Mouse (Mus musculus): ENCODE results near the gene Zmynd8.
"Not testable (repeated sequence)": the region's sequence is repeated elsewhere in the genome, so short reads cannot be mapped to it uniquely, and the experiment has no call there.

The Zmynd8 gene

DNA sequence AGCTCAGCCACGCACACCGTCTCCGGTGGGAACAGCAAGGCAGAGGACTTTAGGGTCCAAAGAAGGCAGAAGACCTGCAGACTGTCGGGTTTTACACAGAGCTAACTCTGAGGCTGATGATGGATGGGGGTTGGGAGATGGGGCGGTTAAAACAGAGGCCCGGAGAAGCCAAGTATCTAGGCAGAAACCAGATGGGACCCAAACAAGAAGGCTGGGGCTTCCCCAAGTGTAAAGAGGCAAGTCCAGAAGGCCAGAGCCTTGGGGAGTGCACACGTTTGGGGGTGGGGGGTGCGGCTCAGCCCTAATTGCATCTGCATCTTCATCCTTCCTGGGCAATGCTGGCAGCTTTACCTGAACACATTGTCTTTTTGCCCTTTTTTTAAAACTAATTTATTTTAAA is 85.9 kb downstream of the Zmynd8 start:
- in situ Hi-C loops (cut with MboI; ENCODE audit: low sequenced_read_pairs), result no loop called here

GRCm38 (mm10) chr2:165811536-165811935 is 87.3 kb downstream of the Zmynd8 start:
- in situ Hi-C loops (cut with MboI; ENCODE audit: low sequenced_read_pairs), result no loop called here

- in situ Hi-C loops (cut with MboI; ENCODE audit: low sequenced_read_pairs), result no loop called here
Observed at GRCm38 (mm10) chr2:165809901-165810477, 88.8 kb downstream of the Zmynd8 start.

GRCm38 (mm10) chr2:165809091-165809490 is 89.7 kb downstream of the Zmynd8 start:
- in situ Hi-C loops (cut with MboI; ENCODE audit: low sequenced_read_pairs), result no loop called here

DNA sequence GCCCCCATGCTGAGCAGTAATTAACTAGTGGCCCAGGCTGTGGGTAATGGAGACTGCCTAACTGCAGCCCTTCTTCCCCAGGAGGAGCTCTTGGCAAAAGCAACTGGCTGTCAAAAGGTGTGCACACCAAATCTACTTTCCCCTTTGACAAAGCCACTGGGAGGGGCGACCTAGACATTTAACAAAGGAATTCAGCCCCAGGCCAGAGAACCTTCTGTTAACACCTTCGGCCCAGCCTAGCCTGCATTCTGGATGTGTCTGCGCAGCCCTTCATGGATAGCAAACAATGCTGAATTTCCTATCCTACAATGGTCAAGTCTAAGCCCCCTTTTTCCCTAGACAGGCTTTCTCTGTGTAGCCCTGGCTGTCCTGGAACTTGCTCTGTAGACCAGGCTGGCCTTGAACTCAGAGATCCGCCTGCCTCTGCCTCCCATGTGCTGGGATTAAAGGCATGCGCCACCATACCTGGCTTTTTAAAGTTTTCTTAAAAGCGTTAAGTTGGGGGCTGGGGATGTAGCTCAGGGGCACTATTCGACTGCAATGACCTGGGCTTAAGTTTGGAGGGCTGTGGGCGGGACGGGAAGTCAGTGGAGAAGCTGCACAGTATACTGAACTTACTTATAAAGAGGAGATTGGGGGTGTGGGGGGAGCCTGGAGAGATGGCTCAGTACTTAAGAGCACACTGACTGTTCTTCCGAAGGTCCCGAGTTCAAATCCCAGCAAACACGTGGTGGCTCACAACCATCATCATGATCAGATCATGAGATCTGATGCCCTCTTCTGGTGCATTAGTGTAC is 90.4 kb downstream of the Zmynd8 start:
- in situ Hi-C loops (cut with MboI; ENCODE audit: low sequenced_read_pairs), result no loop called here

DNA sequence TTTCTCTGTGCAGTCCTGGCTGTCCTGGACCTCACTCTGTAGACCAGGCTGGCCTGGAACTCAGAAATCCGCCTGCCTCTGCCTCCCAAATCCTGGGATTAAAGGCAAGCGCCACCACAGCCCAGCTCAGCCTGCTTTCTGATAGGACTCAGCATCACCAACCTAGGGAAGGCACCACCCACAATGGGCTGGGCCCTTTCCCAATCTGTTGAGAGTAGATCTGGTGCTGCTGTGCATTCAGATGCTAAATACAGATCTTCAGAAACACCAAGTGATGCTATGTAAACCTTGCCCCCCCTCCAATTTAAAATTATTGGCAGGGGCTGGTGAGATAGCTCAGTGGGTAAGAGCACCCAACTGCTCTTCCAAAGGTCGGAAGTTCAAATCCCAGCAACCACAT is 98.6 kb downstream of the Zmynd8 start:
- in situ Hi-C loops (cut with MboI; ENCODE audit: low sequenced_read_pairs), result not testable (repeated sequence)

DNA sequence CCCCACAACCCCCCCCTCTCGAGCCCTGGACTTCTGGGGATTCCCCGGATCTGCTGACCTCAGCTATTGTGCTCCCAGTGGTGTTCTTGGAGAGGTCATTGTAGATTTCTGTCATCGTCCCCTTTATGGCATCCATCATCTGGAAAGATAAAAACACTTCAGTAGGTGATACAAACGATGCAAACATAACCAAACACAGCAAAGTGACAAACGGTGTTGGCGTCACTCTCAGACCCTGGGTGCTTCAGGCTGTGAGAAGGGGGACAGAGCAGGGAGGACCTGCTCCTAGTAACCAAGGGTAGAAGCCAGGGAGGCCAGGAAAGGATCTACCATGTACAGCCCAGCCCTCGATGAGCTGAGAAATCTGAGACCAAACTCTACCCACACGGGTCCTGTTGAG is 100.9 kb downstream of the Zmynd8 start:
- in situ Hi-C loops (cut with MboI; ENCODE audit: low sequenced_read_pairs), result no loop called here

DNA sequence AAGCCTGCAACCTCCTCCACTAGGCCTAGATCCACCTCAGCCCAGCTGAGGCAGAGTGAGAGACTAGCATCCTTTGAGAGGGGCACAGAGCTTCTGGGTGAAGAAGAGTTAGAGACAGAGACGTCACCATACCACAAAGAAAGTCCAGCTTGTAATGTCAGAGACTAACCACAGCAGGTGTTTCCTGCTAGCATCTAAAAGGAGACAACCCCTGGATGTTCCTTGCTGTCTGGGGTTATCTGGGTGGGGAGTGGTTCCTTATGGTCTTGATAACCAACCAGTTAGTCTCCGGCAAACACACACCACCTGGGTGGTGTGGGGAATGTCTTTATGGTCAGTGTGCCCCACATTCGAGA is 105.6 kb downstream of the Zmynd8 start:
- in situ Hi-C loops (cut with MboI; ENCODE audit: low sequenced_read_pairs), result no loop called here

DNA sequence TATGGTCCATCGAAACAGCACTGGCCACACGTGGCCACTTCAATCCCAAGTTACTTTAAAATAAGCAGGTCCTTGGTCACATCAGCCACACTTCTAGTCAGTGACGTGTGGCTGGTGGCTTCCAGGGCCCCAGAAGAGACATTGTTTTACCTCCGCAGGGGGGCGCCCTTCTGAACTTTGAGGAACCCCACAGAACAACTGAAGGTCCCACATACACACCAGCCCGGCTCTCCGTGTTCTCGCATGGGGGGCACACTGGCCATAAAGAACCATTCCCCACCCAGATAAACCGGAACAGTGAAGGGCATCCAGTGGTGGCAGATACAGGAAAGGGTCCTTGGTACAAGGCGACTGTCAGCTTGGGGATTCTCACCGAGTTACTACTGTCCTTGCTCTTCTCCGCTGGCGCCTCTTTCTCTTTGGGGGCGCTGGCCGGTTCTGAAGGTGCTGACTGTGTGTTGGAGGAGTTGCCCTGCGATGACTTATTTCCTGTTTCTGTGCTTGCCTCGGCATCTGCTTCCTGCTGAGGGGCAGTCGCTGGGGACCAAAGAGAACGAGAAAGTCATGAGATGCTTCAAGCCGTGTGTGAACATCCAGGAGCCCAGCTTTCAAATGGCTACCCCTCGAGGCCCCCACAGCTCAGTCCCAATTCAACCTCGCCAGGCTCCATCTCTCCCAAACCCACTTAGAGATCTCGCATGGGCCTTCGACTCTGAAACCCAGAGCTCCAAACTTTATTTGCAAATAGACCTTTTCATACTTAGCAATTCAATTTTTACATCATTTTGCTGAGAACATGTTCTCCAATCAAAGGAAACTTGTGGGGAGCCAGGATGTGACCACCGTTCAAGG is 106.2 kb downstream of the Zmynd8 start:
- in situ Hi-C loops (cut with MboI; ENCODE audit: low sequenced_read_pairs), result no loop called here

DNA sequence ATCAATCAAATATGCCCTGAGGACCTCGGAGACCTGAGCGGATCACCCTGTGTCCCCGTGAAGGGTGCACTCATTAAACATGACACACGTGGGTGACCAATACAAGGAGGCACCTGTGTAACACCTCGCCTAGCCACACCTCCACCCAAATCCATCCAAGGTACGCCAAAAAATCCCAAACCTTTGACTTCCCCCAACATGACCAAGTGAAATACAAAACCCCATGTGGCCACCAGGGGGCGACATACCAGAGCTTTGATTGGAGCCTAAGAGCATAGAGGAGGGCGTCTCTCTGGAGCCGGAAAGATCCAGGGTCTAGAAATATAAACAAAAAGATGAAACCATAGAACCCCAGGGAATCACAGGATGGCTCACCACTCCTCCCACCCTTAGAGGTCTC is 107.2 kb downstream of the Zmynd8 start:
- in situ Hi-C loops (cut with MboI; ENCODE audit: low sequenced_read_pairs), result no loop called here

GRCm38 (mm10) chr2:165791026-165791425 is 107.8 kb downstream of the Zmynd8 start:
- in situ Hi-C loops (cut with MboI; ENCODE audit: low sequenced_read_pairs), result no loop called here

GRCm38 (mm10) chr2:165789667-165790066 is 109.1 kb downstream of the Zmynd8 start:
- in situ Hi-C loops (cut with MboI; ENCODE audit: low sequenced_read_pairs), result no loop called here

DNA sequence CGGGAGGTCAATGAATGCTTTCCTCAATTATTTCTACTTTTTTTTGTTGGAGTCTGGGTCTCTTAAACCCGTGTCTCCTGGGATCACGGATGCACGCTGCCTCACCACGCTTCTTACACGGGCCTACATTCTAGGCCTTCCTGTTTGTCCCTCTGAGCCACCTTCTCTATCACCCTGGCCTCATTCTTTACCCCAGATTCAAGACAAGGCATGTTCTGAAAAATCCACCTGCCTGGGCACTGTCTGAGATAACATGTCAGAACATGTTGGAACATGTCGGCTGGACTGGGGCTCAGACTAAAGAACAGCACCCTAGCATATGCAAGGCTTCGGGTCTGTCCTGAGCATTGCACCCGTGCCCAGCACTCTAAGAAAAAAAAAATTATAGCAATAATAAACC is 110.0 kb downstream of the Zmynd8 start:
- in situ Hi-C loops (cut with MboI; ENCODE audit: low sequenced_read_pairs), result no loop called here

DNA sequence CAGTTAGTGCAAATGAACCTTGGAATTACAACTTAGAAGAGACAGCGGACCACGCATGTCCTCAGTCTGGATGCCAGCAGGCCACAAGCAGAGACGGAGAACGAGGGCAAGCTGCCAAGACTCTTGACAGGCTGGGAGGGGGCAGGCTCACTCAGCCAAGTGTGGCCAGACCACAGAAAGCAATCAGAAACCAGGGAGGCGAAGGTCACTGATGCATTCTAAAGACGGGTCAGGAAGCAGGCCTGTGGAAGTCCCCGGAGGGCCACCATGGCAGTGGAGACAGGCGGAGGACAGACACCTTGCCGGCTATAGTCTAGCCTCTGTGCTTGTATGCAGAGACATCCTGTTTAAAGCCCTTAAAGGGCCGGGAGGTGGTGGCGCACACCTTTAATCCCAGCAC is 110.8 kb downstream of the Zmynd8 start:
- in situ Hi-C loops (cut with MboI; ENCODE audit: low sequenced_read_pairs), result no loop called here

- in situ Hi-C loops (cut with MboI; ENCODE audit: low sequenced_read_pairs), result no loop called here
Observed at GRCm38 (mm10) chr2:165786467-165786866, 112.3 kb downstream of the Zmynd8 start.

DNA sequence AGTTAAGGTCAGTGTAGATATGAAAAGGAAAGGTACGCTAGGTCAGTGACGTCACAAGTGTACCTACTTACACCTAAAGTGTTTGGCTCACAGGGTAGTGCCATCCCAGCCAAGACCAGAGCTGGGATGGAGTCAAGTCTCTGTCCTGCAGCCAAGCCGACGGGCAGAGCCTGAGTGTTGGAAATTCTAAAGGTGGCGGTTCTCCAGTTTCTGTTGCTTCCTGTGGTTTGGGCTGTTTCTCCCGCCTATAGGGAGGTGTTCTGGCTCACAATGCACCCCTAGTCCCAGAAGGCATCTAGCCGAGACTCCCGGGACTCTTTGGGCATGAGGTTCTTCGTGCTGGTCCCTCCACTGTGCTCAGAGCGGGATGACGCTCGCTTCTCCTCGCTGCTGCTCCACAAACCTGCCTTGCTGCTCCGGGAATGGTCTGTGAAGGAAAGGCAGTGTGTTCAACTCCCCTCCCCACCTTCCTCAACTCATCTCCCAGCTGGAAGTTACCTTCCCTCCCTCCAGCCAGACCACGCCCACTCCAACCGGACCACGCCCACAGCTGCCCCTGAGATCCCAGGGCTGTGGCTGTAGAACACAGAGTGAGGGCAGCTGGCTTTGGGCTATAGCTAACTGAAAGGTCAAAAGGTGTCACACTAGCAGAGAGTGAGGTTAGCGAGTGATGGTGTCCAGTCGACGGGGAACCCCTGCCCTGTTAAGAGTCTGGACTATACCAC is 113.3 kb downstream of the Zmynd8 start:
- in situ Hi-C loops (cut with MboI; ENCODE audit: low sequenced_read_pairs), result no loop called here

- in situ Hi-C loops (cut with MboI; ENCODE audit: low sequenced_read_pairs), result no loop called here
Observed at GRCm38 (mm10) chr2:165782324-165782723, 116.5 kb downstream of the Zmynd8 start.

GRCm38 (mm10) chr2:165778927-165779326 is 119.9 kb downstream of the Zmynd8 start:
- in situ Hi-C loops (cut with MboI; ENCODE audit: low sequenced_read_pairs), result no loop called here

GRCm38 (mm10) chr2:165769375-165769948 is 129.4 kb downstream of the Zmynd8 start:
- in situ Hi-C loops (cut with MboI; ENCODE audit: low sequenced_read_pairs), result no loop called here

DNA sequence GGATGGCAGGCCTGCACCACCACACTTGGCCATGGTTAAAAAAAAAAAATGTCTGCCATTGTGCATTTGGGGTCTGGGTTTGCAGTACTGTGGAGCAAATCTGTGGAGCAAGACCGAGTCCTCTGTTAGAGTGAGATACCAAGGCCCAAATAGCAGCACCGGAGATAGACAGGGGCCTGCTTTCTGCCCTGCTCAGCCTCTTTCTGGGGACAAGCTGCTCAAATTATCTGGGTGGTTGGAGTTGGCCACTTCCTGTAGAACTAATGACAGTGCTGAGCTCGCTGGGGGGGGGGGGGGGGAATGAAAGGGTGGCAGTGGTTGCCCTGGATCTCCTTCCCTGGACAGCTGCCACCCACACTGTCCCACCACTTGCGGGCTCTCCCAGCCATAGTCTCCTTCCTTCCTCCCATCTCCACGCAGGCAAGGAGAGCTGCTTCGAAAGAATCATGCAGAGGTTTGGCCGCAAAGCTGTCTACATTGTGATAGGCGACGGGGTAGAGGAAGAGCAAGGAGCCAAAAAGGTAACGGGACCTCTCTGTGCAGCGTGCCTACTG is 129.9 kb downstream of the Zmynd8 start:
- in situ Hi-C loops (cut with MboI; ENCODE audit: low sequenced_read_pairs), result no loop called here

Data from CH12F3 (cell line).